Mouse (Mus musculus) embryo, embryonic 11 days (tissue): Measurements from ENCODE around the gene Cnnm2.

Experiments
- DNase-seq: peaks from one replicate; pipeline ENCODE4 v3.0.0-alpha.2; 2015

The Cnnm2 gene

DNA sequence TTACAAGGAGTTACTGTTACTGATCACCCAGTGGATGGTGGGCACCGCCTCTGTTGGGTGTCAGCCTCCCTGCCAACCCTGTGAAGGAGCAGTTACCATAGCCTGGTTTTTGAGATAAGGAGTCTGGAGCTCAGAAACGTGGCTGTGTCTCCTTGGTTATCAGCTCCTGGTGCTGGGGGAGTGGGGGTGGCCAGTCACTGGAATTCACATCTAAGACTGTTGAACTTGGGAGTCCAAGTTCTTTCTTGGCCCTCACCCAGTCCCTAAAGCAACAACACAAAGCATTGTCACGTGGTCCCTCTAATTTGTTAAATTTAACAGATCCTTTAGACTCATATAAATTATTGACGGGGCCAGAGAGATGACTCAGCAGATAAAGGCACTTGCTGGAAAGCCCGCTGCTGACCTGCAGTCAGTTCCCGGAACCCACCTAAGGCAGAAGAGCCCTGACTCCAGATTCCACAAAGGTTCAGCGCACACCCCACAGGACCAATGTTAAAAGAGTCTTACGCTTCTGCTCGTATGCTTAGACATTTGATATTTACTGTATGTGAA lies 88.1 kb downstream of the Cnnm2 start:
- DNase-seq: no peak

DNA sequence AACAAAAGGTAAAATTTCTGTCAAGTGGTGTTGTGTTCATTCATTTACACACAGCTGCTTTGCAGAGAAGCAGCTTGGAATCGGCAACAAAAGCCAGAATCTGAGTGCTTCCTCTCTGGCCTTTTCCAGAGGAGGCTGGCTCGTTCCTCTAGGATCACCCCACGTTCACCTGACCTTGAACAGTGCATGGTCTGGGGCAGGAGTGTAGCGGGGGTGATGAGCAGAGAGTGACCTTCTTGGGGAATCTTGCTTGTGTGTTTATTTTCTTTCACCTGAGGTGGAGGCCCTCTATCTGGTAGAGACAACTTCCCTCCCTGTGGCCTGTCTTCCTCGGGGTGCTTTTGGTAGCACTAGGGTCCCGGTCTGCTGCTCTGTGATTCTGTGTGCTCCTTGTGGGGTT lies 94.8 kb downstream of the Cnnm2 start:
- no peak for DNase-seq

DNA sequence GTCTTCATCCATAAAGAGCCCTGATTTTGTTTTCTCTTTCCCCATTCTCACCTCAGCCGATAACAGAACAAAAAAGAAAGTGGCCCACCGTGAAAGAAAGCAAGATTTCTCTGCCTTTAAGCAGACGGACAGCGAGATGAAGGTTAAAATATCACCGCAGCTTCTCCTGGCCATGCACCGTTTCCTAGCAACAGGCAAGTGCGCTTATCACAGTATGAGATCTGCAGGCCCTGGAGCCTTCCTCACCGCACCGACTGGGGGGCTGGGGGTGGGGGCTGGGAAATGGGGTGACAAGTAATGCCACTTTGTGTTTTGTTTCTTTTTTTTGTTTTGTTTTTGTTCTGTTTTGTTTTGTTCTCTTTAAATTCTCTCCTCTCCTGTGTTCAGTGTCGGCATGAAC lies 95.4 kb downstream of the Cnnm2 start:
- no peak for DNase-seq

DNA sequence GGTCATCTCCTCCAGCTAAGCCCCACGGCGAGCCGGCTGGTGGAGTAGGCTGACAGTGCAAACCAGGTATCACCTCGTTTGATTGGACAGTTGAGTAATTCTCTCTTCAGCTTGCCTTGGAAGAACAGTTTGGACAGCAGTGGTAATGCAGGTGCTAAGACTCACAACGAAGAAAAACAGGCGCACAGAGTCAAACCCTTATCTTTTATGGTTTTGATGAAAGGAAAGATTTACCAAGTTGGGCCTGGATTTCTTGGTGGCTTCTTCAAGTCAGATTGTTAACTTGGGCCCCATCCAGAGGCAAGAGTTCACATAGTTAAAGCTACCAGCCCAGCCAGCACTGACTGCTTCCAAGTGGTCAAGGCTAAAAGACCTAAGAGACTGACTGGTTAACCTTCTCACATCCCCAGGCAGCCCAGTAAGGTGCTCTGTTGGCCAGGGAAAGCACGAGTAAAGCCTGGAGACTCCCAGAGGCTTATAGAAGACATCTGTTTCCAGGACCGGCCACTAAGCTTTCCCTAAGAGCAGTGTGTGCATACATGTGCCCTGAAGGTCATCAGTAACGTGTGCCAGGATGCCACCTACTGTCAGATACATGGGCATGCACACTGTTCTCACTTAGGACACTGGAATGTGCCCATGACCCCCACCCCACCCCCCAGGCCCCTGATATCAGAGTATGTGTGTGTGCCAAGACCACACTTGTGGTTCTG lies 96.0 kb downstream of the Cnnm2 start:
- peak; percentile 35 for DNase-seq

DNA sequence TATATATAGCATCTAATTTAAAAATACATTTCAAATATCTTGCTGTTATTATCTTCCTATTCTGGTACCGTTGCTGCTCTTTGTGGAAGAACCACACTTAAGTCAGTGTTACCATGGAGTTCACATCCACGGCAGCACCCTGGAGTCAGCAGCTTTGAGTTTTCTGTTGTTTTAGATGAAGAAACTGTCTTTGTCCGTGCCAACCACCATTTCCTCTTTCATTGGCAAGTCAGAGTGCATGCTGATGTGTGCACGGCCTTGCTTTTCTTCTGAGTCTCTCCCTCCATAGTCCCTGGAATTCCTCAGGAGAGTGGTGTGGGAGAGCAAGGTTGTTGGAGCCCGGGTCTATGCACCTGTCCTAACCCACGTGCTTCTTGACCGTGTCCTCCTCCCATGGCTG lies 96.8 kb downstream of the Cnnm2 start:
- DNase-seq: no peak

DNA sequence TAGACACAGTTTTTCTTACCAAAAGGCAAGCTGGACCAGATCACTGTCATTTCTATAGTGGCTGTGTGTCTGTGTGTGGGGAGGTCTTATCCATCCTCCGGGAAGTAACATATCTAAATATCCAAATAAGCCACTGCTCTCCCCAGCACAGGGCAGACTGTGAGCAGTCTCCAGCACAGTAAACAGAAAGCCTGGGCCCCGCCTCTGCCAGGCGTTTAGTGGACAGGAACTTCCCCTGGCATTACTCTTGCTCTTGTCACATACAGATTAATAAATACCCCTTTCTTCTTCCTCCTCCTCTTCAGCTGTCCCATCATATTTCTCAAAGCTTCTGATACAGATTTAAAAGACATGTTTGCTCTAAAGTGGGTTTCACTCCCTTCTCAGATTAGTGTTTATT lies 101.2 kb downstream of the Cnnm2 start:
- no peak for DNase-seq

DNA sequence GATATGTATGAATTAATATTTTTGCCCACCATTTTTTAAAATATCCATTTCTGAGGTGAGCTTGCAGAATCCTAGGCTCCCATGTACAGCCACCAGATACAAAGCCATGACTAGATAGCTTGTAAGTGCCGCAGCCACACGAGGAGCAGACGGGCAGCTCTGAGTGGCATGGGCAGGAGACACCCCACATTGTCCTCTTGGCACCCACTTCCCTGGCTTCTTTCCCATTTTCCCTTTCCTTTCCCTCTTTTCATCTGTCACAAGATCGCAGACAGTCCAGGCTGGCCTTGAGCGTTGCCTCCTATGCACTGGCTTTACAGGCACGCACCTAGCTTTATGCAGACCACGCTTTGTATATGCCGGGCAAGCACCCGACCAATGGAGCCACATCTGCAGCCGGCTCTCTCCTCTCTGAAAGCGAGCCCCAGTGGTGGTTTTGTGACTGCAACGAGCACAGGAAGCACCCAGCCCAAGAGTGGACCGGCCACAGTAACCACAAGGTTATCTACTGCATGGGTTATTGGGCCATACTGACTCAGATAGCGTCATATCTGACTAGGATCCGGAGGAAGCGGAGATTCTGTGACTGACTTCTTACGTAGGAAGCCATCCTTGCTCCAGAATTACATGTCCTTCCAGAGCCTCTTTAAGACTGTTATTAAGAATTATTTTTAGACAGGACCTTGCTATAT lies 102.0 kb downstream of the Cnnm2 start:
- DNase-seq: no peak

DNA sequence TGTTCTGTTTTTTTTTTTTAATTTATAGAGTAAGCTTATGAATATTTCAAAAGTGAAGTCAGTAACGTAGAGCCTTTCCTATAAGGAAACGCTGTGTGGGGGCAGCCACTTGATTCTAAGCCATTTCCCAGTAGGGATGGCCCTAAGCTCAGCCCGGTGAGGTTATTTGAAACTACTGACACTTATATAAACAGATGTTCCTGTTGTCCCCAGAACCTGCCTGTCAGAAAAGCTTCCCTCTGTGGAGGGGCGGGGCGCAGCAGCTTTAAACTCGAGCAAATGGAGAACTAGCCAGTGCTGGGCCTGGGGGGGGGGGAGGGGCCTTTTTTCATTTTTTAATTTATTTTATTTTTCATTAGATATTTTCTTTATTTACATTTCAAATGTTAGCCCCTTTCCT lies 102.7 kb downstream of the Cnnm2 start:
- no peak for DNase-seq

DNA sequence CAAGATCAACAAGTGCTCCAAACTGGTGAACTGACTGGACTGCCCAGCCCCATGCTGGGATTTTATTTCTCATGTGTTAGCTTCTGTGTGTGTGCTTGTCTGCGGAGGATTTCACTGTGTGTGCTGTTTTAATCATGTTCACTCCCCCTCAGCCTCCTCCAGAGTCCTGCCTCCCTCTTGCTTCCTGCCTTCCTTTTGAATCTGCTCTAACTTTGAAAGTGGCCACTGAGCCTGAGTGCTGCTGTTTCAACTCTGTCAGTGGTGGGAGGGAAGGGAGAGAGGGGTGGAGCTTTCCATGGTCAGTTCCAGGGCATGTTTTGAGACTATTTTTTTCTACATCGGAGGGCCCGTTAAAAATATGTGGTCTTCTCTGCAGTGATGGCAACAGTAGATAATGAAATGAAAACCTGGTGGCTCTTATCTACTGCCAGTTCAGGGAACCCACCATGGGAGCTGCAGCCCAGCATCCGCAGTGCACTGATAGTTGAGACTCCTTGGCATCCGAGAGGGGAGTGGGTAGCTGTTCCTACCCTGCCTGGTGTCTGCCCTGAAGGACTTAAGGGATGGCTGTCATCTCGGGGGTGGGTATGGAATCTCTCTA lies 103.4 kb downstream of the Cnnm2 start:
- no peak for DNase-seq

DNA sequence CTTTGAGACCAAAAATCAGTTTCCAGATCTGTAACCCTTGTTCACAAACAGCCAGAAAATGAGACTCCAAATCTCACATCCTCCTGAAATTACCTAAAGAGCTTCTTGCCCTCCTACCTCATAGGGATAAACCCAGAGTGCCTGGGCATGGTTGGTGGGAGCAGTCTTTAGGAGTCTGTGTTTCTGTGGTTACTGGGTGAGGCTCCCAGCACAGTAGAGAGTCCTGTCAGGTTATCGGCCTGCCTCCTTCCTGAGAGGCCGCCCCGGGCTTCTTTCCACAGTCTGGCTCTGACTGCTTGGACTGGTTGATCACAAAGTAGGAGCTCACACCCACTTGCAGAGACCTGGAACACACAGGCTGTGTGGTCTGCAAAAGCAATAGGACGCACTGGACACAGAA lies 104.0 kb downstream of the Cnnm2 start:
- DNase-seq: no peak

DNA sequence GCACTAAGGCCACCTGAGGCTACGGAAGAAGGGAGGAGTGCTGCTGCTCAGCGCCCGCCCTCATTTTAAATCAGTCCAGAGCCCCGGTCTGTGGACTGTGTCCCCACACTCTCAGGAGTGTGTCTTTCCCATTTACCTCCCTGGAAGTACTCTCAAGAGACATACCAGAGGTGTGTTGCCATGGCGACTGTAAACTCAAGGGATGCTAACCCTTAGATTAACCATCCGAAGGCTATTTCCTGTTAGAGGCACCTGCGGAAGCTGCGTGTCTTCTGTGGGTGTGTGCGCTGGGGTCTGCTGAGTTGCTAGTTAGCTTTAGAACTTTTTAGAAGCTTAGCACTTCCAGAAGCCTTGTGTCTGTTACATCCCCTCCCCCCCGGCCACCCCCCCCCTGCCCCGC lies 107.7 kb downstream of the Cnnm2 start:
- DNase-seq: no peak

DNA sequence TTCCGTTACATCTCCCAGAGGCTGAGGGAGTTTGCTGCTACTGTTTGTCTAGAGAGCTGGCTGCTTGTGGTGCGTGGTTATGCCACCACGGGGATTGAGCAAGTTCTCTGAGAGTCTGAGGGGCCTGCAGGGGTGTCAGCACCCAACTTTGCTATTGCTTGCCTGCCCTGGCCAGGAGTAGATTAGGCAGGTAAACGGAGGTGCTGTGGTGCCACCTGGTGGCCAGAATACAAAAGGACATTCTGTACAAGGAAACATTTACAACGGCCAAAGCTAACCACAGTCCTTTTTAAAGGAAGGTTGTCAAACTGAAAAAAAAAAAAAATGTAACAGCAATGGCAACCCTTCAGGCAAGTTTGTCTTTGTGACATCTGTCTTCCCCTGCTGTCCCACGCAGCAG lies 108.1 kb downstream of the Cnnm2 start:
- DNase-seq: peak; percentile 81

DNA sequence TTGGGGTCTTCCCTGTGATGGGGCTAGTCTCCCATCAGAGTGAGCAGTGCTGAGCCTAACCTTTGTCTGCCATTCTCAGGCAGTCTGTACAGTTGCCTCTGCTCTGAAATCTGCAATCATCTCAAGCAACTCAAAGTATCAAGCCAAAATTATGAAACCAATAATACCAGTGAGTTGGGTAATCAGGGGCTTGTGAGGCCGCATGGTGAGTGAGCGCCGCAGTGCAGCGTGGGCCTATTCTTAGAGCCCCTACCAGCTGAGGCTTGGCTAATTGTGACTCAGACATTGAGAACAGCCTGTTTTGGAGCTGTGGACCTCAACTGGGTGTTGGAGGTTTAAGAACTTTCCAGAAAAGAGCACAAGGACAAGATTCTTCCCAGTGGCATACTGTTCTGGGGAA lies 109.7 kb downstream of the Cnnm2 start:
- no peak for DNase-seq

DNA sequence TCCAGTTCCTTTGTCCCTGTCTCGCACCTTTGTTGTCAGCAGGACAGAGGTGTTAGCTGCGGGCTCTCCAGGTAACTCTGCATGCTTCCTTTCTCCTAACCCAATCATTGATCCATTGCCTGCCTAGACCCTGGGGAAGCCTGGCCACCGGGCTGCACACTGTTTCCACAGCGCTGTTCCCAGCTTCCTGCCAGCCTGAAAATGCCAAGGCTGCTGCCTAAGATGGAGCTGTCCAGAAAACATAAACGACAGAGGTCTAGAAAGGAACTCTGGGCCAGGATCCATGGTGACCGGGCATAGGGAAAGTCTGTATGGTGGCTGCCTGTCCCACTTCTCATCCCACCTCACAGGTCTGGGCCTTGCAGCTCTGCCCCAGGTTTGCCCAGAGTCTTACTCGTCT lies 110.3 kb downstream of the Cnnm2 start:
- DNase-seq: no peak

DNA sequence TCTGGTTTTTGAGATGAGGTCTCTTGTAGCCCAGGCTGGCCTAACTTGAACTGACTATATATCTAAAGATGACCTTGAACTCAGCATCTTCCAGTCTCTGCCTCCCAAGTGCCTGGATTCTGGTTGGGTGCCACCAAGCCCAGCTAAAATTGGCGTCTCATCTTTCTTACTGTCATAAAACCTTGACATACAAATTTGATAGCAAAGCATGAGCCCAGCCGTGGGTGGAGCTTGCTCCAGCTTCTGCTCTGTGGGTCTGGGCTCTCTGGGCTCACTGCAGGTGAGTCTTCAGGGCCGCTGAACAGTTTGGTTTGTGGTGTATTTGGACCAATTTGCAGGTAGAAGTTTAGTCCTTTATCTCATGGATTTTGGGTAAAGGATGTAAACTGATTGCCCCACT lies 112.5 kb downstream of the Cnnm2 start:
- DNase-seq: no peak

DNA sequence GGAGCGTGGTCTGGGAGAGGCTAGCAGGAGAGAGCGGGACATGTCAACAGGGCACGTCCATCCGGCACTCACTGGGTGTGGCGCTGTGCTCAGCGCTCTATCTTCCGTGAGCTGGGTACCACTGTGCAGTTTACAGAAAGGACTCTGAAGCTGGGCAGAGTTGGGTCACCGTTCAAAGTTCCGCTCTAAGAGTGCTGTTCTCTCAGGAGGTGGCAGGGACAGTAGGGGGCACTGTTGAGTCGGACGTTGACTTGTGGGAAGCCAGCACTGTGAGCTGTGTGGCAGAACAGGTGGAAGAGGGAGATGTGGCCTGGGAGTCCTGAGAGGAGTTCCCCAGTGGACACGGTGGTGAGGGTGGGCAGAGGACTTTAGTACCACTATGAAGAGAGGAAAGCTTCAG lies 114.4 kb downstream of the Cnnm2 start:
- peak; percentile 84 for DNase-seq

DNA sequence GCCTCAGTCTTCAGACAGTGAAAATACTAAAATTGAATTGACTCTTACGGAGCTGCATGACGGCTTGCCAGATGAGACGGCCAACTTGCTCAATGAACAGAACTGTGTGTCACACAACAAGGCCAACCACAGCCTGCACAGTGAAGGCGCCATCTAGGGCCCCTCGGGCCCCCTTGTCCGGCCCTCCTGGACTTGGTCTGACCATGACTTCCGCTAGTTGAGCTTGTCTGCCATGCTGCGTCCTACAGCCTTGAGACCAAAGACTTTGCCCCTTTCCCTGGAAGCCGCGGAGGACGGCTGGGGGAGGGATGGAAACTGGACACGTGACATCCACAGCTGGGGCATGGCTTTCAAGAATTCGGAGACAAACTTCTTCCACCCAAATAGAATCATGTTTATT lies 116.5 kb downstream of the Cnnm2 start:
- DNase-seq: no peak

DNA sequence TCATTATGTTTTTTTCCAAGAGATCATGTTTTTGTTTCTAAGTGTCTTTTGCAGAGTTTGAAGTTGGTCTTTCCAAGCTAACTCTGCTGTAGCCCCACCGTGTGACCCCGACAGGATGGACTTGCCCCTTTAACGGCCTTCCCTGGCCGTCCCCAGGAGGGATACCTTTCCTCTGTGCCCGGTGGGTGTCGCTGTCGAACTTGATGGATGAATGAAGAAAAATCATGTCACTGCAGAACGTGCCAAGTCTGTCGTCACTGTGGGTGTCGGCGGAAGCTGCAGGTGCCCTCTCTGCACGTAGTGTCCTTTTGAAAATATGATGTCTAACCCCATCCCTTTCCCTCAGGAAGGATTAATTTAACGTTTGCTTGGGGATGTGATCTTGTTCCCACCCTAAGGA lies 117.0 kb downstream of the Cnnm2 start:
- DNase-seq: peak; percentile 42

DNA sequence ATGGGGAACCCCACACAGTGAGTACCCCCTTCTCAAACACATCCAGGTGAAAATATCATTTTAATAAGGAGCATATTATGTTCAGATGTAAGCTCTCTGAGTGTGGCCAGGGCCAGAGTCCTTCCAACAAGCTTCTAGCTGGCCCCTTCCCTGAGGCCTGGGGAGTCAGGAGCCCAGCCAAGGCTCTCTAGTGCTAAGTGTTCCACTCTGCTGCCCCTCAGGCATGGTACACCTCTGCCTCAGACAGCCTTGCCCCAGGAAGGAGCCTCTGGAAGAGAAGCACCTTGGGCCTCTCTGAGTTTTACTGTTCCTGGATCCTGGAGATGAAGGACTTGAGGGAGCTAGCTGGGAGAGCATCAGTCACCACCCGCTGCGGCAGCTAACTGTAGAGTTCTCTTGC lies 118.5 kb downstream of the Cnnm2 start:
- DNase-seq: no peak

DNA sequence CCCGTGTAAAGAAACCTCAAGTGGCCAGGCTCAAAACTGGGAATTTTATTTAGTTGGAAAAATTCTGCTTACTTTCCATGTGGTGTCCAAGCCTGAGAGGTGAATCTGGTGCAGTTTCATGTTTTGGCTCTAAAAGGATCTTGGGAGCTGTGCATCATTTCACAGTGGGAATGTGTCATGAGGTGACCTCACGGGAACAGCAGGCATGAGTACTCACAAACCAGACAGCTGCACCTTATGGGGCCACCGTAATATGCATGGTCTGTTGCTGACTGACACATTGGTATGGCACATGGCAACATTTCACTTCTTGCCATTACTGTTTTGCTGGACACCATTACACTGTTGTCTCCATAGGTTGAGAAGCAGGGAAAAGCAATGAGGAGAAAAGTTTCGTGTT lies 124.0 kb downstream of the Cnnm2 start:
- no peak for DNase-seq

DNA sequence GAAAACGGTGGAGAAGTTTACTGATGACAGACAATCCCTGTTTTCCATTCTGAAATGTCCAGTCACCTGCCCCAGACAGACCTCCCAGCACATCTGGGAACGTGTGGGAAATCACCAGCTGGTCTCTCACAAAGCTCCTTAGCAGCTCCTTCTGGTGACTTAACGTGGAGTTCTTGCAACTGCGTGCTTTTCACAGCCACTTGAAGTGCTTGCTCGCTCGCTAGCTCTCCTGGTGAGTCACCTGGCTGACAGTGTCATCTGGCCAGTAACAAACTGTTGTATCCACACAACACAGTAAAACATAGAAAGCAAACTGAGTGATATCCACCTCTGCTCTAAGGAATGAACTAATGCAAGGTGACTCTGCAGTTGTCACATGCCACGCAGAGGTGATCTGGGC lies 125.4 kb downstream of the Cnnm2 start:
- DNase-seq: no peak

DNA sequence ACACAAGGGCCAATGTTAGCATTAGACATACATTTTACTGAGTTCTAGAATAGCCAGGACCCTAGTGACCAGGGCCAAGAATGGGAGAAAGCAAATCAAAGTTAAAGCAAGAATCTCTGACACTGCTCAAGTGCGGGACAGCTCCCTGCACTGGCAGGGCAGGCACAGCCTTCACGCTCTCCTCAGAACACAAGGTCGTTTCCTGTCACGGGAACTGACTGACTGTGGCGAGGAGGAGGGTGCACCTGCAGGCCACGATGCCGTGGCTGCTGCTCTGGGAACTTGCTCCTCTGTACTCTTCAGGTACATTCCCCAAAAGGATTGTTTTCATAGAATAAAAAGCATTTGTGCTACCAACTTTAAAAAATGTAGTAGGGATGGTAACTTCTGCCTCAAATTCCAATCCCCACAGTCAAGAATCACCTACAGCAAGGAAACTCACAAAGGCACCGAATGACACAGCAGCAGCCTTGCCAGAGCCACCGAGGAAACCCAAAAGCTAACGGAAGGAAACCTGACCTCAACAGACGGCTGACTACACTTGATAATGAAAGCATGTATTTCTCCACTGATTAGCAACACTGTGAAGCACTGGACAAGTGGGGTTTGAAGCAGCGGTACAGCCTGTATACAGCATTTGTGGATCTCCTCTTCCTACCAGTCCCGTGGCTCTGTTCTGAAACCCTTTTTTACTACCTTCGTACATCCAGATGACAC lies 126.6 kb downstream of the Cnnm2 start:
- DNase-seq: no peak

DNA sequence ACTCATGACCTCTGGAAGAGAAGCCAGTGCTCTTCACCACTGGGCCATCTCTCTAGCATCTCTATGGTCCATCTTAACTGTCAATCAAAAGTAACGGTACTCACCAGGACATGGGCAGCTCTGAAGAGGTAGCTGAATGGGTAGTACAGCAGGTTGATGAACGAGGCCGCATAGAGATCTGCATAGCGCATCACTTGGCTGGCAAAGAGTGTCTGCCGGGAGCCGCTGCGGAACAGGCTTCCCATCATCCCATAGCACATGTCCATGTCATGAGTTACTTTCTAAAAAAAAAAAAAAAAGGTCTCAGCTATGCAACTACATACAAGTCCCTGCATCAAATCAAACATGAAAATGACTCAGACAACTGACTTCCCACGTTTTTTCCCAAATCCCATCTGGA lies 128.3 kb downstream of the Cnnm2 start:
- DNase-seq: no peak

DNA sequence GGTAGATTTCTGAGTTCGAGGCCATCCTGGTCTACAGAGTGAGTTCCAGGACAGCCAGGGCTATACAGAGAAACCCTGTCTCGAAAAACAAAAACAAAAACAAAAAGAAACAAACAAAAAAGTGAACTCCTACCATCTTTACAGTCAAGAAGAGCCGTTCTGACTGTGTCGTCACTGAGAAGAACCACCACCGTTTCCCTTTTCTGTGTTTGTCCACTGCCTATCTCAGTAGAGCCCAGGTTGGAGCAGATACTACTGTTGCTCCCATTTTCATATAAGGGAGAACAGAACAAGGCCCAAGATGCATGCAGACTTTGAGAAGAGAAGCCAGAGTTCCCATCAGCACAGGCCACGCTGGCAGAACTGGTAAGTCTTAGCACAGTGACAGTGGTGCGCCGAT lies 129.3 kb downstream of the Cnnm2 start:
- DNase-seq: no peak
